Mouse (Mus musculus) left cerebral cortex, adult 6 months (tissue): ENCODE results near the gene Scp2. TPM values are rescaled to one million over a fixed set of nuclear protein-coding genes. Genes with fewer than 3 reads are reported as not detected.

Experiments used
- long read RNA-seq, 2 experiments: library from polyadenylated mRNA; unstranded; transcript quantifications; one replicate each; pipeline ENCODE4 v2.0.0; 2019 to 2020
- polyA plus RNA-seq: library from polyadenylated mRNA; unstranded; fragments of <200 nt; fragmentation: Nextera tagmentation; gene quantifications from 2 replicates; pipeline ENCODE4 v1.2.3, GENCODE M21; 2021

The Scp2 gene
- polyA plus RNA-seq = 242 and 284 TPM in 2 replicates
- long read RNA-seq, experiment 1, transcript Scp2-202 (5 exons, 772 nt) = major isoform, 365 of 473 reads
- long read RNA-seq, experiment 1, transcript Scp2-201 (16 exons, 2,640 nt) = minor isoform, 85 of 473 reads
- long read RNA-seq, experiment 1, partial matches to known transcripts = 10 of 473 reads
- long read RNA-seq, experiment 1, other reads (novel, unspliced or antisense) = 12 of 473 reads
- long read RNA-seq, experiment 2, transcript Scp2-202 (5 exons, 772 nt) = major isoform, 197 of 260 reads
- long read RNA-seq, experiment 2, transcript Scp2-201 (16 exons, 2,640 nt) = minor isoform, 27 of 260 reads
- long read RNA-seq, experiment 2, partial matches to known transcripts = 19 of 260 reads
- long read RNA-seq, experiment 2, other reads (novel, unspliced or antisense) = 12 of 260 reads

DNA sequence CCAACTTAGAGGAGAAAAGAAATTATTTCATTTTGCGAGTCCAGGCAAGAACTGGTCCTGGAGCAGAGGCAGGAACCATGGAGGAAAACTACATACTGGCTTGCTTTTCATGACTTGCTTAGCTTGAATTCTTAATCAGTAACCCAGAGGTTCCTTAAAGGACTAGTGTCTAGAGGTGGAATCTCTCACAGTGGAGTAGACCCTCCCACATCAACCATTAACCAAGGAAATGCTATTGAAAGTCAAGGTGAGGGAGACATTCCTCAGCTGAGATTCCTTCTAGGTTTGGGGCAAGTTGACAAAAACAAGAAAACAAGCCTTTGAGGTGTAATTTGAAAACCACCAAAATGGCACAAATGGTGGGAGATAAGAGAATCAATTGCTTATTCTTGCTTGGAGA lies at the start of gene Scp2:
Gene Scp2, minus strand, starts transcription at position 119 of the 400 bp plus-strand sequence.

DNA sequence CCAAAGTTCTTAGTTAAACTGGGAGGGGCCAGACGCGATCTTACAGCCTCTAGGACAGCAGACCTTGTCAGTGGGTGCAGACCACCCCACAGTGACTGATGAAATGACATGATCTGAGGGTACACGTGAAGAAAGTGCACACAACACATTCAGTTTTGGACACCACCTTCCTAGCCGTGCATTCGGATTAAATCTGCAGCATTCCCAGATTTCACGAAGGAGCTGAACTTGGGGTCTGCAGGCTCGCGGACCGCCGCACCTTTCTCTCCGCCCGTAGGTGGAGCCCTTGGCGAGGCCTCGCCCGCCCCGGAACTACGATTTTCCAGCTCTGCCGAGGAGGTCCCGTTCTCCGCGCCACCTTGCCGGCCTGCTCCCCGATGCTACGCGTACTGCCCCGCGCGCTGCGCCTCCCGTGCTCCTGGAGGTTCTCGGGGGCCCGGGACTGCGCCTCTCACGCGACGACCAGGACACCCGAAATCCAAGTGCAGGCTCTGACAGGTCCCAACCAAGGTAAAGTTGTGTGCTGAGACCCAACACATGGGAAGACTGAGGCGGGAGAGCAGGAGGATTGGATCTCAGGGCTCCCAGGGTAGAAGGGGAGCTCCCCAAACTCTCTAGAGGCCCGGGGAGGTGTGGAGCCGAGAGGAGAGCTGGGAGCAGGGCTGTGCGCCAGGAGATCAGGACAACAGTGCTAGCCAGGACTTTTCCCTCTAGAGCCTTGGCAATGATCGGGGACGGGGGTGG lies 20.5 kb upstream of the Scp2 start, which contains the start of gene Echdc2:
Gene Echdc2, plus strand, starts transcription at position 286 of the 744 bp plus-strand sequence.

DNA sequence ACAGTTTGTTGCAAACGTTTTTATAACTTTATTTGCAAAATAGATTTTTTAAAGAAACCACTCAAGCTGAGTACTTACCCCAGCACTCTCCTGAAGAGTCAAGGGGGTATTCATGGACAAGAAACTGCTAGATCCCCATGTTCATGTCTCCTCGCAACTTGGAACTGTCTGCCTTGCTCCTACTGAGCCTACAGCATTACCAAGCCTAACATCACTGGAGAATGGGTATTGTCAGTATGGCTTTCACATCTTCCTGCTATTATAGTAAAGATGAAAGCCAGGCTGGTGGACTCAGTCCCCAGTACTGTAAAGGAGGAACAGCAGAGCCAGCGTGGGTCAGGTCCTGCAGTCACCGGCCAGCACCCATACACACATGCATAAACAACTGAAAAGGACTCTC lies 48.5 kb downstream of the Scp2 start, which contains the start of gene Podn:
Gene Podn, minus strand, starts transcription at position 101 of the 400 bp plus-strand sequence.

Other genes starting within 250 kb of the Scp2 start
- 8.9 and 9.4 TPM in 2 replicates for gene Cpt2, start 221.4 kb downstream of the Scp2 start, polyA plus RNA-seq
- not detected in 2 replicates for gene Slc1a7, start 176.7 kb downstream of the Scp2 start, polyA plus RNA-seq
- 1.2 TPM in 2 replicates for gene Podn, start 48.6 kb downstream of the Scp2 start, polyA plus RNA-seq
- 11.6 and 12.6 TPM in 2 replicates for gene Echdc2, start 20.4 kb upstream of the Scp2 start, polyA plus RNA-seq
- not detected in 2 replicates for gene Zyg11a, start 73.0 kb upstream of the Scp2 start, polyA plus RNA-seq
- gene Zyg11b, start 156.1 kb upstream of the Scp2 start, polyA plus RNA-seq = 27.0 and 28.3 TPM in 2 replicates
- 27.8 and 29.1 TPM in 2 replicates for gene Coa7, start 183.1 kb upstream of the Scp2 start, polyA plus RNA-seq
- not detected in 2 replicates for gene Shisal2a, start 238.4 kb upstream of the Scp2 start, polyA plus RNA-seq